Mouse (Mus musculus): ENCODE measurements at regions not wholly inside any gene's neighbourhood (a gene's known extent, or its start where the extent isn't known, plus 50 kb on each side); places are given as distances from the start of the nearest gene placed in this dataset.

DNA sequence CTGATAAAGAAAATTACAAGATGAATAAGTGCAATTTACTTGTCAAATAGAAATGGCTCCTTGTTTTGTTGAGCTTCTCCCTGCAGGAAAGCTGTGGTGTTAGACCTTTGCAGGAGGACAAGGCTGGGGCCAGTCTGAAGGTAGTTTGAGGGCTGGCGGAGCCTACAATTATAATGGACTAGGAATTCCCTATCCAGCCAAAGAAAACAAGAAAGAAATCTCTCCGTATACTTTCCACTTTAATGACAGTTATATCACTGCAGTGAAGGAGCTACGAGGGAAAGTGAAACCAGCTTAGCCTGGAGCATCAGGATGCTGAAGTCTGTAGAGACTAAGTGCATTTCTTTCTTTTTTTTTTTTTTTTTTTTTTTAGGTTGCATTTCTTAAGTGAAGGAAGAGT, 104.8 kb upstream of the Sstr4 start:
- DNase-seq (ENCODE audit: low spot score) = no peak

DNA sequence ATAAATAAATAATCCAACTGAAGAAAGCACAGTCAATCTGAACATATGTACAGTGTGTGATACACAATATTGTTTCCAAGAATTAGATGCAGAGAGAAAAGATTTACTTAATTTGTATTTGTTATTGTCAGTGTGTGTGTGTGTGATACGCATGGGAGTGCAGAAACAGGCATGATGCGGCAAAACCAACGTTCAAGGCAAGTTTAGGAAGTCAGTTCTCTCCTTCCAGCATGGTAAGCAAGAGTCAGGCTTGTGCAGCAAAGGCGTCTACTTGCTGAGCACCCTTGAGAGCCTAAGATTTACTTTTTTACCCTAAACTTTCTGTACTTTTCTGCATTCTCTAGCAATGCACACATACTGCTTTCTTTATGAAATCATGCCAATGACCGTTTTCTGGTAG, 102.7 kb upstream of the Sstr4 start:
- no peak for DNase-seq (ENCODE audit: low spot score)

DNA sequence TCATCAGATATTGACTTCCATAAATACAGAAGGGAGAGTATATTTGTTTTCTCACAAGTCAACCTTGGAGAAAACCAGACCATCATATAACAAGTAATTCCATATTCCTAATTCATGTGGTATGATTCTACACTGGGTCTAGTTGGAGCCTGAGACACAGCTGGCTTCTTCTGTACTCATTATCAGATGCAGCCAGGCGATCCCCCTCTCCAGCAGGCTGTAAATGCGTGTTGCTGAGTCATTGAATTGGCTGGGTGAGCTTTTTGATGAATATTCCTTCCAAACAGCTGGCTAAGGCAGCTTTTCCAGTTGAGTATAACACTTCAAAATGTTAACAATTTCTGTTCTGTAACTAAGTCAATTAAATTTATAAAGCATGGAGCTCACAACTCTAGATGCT, 102.2 kb upstream of the Sstr4 start:
- DNase-seq (ENCODE audit: low spot score) = no peak

GRCm38 (mm10) chr2:148300879-148301278, 94.3 kb upstream of the Sstr4 start:
- DNase-seq (ENCODE audit: low spot score) = no peak

DNA sequence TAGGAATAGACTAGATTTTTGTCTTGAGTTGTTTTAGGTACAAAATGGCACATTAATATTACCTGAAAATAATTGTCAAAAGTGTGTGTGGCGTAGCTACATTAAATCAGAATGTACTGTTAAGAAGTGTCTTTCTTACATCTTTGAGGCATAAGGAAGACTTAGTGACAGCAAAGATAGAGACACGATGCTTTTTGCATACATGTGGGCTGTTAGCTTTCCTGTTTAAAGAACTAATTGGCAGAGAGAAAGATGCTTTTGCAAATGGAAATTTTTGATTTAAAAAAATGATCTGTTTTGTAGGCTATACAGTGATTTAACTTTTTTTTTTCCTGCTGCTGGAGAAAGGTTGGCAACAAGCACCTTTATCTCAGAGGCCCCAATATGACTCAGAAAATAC, 82.9 kb upstream of the Sstr4 start:
- DNase-seq (ENCODE audit: low spot score) = no peak

DNA sequence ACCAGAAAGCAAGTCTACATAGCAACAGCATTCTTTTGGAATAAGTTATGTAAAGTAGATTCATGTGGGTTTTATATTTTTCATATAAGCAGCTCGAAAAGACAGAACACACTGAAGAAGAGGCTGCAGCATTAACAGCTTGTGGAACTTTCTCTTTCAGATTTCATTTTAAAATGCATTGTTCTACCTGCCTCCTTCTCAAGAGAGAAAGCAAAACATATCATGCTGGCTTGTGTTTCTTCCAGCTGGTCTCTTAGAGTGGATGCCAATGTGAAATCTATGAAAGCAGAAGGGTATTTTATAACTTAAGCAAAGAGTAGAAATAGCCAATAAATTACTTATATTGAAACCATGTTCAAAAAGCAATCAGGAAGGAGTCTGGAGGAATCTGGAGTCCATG, 74.2 kb upstream of the Sstr4 start:
- DNase-seq (ENCODE audit: low spot score) = no peak

DNA sequence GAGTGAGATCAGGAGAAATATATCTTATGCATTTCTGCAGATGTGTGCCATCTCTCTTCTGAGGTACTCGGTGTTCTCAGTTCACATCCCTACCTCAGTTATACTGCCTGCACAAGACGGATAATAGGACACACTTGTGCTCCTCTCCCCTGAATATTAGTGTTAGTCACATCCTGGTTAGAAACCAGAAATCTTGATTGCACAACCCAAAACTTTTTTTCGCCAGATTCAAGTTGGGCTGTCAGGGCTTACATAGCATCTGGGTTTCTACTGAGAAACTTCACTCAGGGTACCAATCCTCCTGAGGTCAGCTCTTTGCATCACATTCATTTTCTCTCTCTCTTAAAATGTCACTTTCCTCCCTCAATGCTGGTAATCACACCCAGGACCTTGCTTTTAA, 69.8 kb upstream of the Sstr4 start:
- DNase-seq (ENCODE audit: low spot score) = no peak

- DNase-seq (ENCODE audit: low spot score) = no peak
Observed at GRCm38 (mm10) chr2:148325854-148326387, 69.2 kb upstream of the Sstr4 start.

DNA sequence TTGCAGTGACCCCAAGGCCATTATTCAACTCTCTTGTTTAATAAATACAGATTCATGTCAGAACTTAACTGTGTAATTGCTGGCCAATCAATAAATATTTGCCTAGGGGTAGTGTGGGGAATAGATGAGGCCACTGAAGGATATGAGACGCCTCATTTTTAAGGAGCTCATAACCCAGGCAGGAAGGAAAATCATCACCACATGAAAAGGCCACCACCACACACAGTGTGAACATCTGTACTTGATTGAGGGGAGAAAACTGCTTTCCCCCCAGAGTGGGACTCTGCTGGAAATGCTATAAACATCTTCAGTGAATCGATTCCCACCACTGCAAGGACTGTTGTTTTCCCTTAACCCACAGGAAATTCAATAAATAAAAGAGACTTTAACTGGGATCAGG, 68.7 kb upstream of the Sstr4 start:
- no peak for DNase-seq (ENCODE audit: low spot score)

DNA sequence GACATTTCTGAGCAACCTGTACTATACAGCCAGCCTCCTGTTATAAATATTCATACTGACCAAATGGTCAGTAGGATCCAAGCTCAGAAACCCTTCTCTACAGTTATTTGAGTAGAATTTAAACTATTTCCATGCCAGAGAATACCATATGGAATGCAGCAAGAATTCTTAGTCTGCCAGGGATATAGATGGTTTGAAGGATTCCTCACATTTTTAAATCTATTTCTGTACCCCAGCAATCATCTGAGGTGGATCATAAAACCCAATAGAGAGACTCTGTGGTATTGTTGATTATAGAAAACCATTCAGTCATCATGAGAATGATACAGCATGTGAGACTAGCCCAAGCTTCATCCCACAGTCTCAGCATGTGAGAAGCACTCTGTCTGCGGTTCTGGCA, 67.6 kb upstream of the Sstr4 start:
- no peak for DNase-seq (ENCODE audit: low spot score)

DNA sequence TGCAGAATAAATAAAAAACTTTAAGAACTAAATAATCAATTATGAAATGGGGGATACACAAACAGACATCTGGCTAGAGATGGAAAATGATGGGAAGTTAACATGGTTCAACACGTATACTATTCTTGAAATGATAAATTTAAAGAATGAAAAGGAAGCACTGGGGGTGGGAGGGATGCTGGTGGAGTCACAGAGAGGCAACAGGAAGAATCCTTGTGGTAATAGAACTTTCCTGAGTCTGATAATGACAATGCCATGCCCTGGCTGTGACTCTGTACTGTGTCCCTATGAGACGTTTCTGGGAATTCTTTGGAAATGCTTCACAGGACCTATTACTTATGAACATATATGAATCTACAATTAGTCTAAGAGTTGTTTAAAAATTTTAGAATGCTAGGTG, 64.8 kb upstream of the Sstr4 start:
- DNase-seq (ENCODE audit: low spot score) = no peak

GRCm38 (mm10) chr2:148334555-148334954, 60.6 kb upstream of the Sstr4 start:
- no peak for DNase-seq (ENCODE audit: low spot score)

DNA sequence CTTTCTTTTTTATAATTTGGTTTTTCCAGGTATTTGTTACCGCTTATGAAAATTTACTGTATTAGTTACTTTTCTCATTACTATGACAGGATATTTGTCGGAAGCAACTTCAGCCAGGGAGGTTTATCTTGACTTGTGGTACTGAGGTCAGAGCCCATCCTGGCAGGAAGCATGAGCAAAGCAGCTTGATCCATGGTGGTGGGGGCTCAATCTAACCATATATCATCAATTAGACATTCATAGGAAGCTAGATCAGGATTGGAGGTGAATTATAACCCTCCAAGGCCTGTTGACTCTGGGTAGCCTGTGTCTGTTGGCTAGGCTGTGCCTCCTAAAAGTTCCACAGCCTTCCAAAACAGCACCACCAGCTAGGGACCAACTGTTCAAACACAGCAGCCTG, 58.5 kb upstream of the Sstr4 start:
- DNase-seq (ENCODE audit: low spot score) = no peak

- no peak for DNase-seq (ENCODE audit: low spot score)
Observed at GRCm38 (mm10) chr2:148338308-148338768, 56.8 kb upstream of the Sstr4 start.

- DNase-seq (ENCODE audit: low spot score) = no peak
Observed at GRCm38 (mm10) chr2:148338894-148339293, 56.2 kb upstream of the Sstr4 start.

DNA sequence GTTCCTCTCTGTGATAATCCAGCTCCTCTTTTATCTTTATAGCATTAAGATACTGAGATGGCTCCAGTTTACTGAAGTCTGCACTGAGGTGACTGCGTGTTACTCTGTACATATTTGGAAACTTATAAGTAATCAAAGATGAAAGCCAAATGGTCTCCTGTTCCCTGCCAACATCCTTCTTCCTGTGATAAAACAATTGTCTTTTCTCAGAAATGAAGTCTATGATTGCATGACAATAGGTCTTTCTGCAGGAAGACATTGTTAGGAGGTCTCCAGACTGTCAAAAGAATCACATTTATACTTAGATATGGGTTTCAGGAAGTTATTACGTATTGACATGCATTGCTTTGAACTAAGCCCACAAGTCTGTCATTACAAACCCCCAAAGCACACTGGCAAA, 51.0 kb upstream of the Sstr4 start:
- no peak for DNase-seq (ENCODE audit: low spot score)
